Mouse (Mus musculus): ENCODE results near the gene Fam20a.

The Fam20a gene

DNA sequence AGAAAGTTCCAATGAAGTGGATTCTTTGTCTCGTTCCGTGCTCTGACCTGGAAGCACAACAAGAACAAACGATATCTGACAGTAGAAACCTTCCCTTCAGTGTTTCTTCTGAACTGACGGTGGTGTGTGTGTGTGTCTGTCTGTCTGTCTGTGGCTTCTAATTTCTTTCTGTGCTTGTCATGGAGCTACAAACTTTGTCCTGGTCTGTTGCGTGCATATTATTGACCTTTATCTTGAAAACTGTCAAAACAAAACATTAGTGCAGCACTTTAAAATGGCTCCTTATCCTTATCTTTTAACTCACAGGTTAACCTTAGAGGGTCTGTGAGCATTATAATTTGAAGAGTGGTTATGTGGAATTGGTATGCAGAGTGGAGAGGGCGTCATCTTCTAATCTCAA lies 69.6 kb downstream of the Fam20a start:
- no peak for DNase-seq (ENCODE audit: low spot score)

- peak; percentile 54 for DNase-seq (ENCODE audit: low spot score)
Measured at GRCm38 (mm10) chr11:109651566-109652024, 70.5 kb downstream of the Fam20a start.

DNA sequence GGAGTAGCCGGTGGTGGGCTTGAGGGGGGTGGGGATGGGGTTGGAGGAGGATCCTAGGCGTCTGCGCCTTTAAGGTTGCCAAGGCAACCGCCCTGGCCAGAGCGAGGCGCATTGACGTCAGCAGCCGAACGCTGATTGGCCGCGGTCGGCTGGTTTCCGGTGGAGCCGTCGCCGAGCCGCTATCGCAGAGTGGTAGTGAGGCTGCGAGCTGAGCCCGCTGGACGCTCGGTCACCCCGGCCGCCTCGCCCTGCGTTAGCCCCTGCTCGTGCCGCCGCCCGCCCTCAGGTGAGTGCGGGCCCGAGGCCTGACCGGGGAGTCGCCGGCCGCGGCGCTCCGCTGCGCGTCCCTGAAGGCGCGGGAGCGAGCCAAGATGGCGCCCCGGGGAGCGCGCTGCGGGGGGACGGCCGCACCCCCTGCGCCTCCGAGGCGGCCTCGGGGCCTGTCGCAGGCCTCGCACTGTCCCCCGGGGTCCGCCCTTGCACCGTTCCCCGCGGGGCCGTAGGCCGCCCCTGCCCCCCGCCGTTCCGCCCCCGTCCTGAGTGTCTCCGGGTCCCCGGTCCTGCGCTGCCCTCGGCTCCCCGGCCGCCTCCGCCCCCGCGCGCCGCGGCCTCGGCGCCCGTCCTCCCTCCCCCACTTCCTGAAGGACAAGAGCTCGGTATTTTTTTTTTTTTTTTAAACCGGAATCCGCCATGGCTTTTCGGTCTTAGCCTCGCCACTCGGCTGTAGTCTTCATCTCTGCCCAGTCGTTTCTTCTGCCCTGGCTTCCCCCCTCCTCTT lies 71.1 kb downstream of the Fam20a start:
- peak; percentile 91 for DNase-seq (ENCODE audit: low spot score)

GRCm38 (mm10) chr11:109649975-109650701 lies 71.9 kb downstream of the Fam20a start:
- peak; percentile 71 for DNase-seq (ENCODE audit: low spot score)

- DNase-seq (ENCODE audit: low spot score): no peak
Measured at GRCm38 (mm10) chr11:109649206-109649605, 72.9 kb downstream of the Fam20a start, which contains the start of gene Prkar1a. Prkar1a (plus strand) TSS chr11:109649405.

DNA sequence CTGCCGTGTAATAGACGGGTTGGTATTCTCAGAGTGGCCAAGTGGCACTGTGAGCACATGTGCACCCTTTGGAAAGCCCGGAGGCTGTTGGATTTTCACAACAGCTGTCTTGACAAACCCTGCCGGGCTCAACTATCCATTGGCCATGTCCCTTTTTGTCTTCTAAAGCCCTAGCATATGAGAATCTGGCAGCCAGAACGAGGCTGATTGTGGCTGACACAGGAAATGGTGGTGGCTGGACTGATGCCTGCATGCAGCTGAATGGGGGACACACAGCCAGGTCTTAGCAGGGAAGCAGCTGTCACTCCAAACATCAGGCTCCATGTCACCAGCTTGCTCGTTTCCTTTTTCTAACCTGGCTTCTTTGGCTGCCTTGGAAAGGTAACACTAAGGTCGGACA lies 73.6 kb downstream of the Fam20a start:
- DNase-seq (ENCODE audit: low spot score): no peak

GRCm38 (mm10) chr11:109641498-109642222 lies 80.4 kb downstream of the Fam20a start:
- no peak for DNase-seq (ENCODE audit: low spot score)

GRCm38 (mm10) chr11:109635871-109636395 lies 86.1 kb downstream of the Fam20a start:
- no peak for DNase-seq (ENCODE audit: low spot score)

- no peak for DNase-seq (ENCODE audit: low spot score)
Measured at GRCm38 (mm10) chr11:109634928-109635327, 87.2 kb downstream of the Fam20a start.

- no peak for DNase-seq (ENCODE audit: low spot score)
Measured at GRCm38 (mm10) chr11:109629021-109629521, 93.0 kb downstream of the Fam20a start.

DNA sequence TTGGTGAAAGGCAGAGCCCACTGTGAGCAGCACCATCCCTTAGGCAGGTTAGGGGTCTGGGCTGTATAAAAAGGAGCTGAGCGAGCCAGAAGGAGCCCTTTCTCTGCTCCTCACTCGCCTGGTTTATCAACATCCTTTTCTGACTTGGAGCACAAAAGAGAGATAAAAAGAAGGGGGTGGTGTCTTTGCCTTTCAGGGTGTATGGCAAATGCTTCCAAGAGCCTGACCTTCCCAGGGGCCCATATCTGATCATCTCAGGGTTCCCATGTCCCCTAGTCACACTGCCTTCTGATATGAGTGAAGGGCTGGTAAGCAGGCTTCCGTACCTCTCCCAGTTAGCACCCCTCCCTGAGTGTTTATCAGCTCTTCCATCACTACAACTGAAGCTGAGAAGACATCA lies 94.0 kb downstream of the Fam20a start:
- no peak for DNase-seq (ENCODE audit: low spot score)

GRCm38 (mm10) chr11:109627648-109628047 lies 94.4 kb downstream of the Fam20a start:
- DNase-seq (ENCODE audit: low spot score): no peak

- DNase-seq (ENCODE audit: low spot score): no peak
Measured at GRCm38 (mm10) chr11:109623238-109623637, 98.8 kb downstream of the Fam20a start.

DNA sequence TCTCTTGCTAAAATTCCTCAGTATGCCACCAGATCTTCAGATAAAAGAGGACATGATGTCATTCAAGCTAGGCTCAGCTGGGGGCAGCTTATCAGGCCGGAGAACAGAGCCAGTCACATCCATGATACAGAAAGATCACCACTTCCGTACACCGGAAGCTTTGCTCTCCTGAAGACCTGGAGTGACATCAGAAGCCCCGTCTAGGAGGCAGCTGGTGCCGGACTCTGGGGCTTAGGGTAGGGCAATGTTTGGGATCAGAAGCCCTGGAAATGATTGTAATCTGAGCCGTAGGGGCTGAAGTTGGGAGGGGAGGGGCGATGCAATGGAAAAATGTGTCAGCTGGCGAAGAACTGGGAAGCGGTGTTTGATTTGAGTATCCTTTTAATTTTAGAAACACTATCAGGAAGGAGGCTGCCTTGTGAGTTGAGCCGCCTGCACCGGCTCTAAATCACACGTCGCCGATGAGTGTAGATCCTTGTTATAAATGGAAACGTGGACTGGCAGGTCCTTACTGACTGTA lies 99.5 kb downstream of the Fam20a start:
- DNase-seq (ENCODE audit: low spot score): no peak

DNA sequence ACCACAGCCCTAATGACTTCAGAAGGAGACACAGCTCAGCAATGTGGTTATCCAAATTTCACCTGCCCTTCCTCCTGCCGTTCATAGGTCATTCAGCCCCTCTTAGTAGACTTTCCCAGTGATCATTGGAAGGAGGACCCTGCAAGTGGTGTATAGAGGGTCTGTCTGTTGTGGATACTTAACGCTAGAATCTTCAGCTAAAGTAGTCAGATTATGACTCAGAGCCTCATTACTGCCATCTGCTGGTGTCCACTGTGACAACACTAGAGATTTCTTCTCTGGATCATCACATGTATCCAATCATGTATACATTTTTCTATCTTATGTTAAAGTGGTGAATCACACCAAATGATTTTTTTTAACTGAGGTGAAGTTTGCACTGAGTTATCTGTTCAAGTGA lies 100.9 kb downstream of the Fam20a start:
- peak; percentile 28 for DNase-seq (ENCODE audit: low spot score)

- no peak for DNase-seq (ENCODE audit: low spot score)
Measured at GRCm38 (mm10) chr11:109620356-109620755, 101.7 kb downstream of the Fam20a start.
